In genomic region chr11:62131601-62132000, GRCm38 (mm10) we compare ENCODE assay signal across 8 mouse cellular contexts.
"Had no signal": no experiment of that assay in that cellular context is flagged by ENCODE, and none has a peak within 500 bp of the region (broad histone marks: within the 10 kb centered on the region; RNA-seq: fewer than 3 reads in every experiment).

No protein-coding gene starts in this region.

- ATAC-seq: intestine, embryonic 15.5 days; liver, postnatal 0 days; midbrain, embryonic 13.5 days had no signal

- DNase-seq: kidney, adult 18-20 months; kidney, postnatal 10 days; liver, embryonic 13.5 days; liver, postnatal 0 days; right cerebral cortex, postnatal 4 days; spleen, adult 18-20 months had no signal
